Mouse (Mus musculus): ENCODE data around the gene Hbb-bt. TPM values are rescaled to one million over a fixed set of nuclear protein-coding genes. Genes with fewer than 3 reads are reported as not detected.

The Hbb-bt gene
- total and polyA plus RNA-seq, 3 experiments: 0.42 to 5.6 (median 4.3) TPM

- Histone ChIP-seq H3K27ac (ENCODE audit: insufficient read depth, low read depth) (no peak overlapping the region), H3K4me2 (ENCODE audit: insufficient read depth, low read depth, poor library complexity, severe bottlenecking) (no peak overlapping the region), H3K9me3 (replicated peaks; ENCODE audit: low read length) (no peaks in the 10 kb centered on the region), H3K36me3 (replicated peaks in 1 of 2; ENCODE audit: control insufficient read depth in 1 of 2, insufficient read depth in 1 of 2, low read length in 1 of 2) (no peaks in the 10 kb centered on the region), H3K4me3 (replicated peaks in 1 of 3; ENCODE audit: low read depth in 2 of 3, low read length in 2 of 3, poor library complexity in 1 of 3) (no peak overlapping the region), H3K9ac (ENCODE audit: insufficient read depth, low read depth) (no peak overlapping the region), H3K4me1 (ENCODE audit: control insufficient read depth in 1 of 2, insufficient read depth in 2 of 2) (peaks cover 8 to 33% of the 10 kb centered on the region in 2 experiments; a peak in 3 of 4 replicates), H3K27me3 (replicated peaks) (no peaks in the 10 kb centered on the region), H3K79me2 (replicated peaks; ENCODE audit: control insufficient read depth, extremely low read depth, insufficient read depth, poor library complexity, severe bottlenecking) (no peaks in the 10 kb centered on the region)
- in situ Hi-C loops (cut with MboI; ENCODE audit: low pct_ligation_motif_present, low pct_unique_long_range_greater_than_20kb, low sequenced_read_pairs) (no loop called here), dilution Hi-C loops (cut with MboI; ENCODE audit: extremely low pct_ligation_motif_present, extremely low pct_unique_long_range_greater_than_20kb, low sequenced_read_pairs) (no loop called here)
- no peak for TF ChIP-seq SMC3 (IDR thresholded peaks at IDR 0.05; ENCODE audit: low read depth, low read length)
- TF ChIP-seq TBP (conservative IDR thresholded peaks at IDR 0.05; ENCODE audit: low read depth, low read length): no peak
- no peak for TF ChIP-seq SIN3A (IDR thresholded peaks at IDR 0.05; ENCODE audit: low read length)
- TF ChIP-seq JUN (IDR thresholded peaks at IDR 0.05; ENCODE audit: insufficient read depth, low read depth, low read length): no peak
- TF ChIP-seq ZKSCAN1 (IDR thresholded peaks at IDR 0.05; ENCODE audit: borderline replicate concordance, low read depth, low read length): no peak
- no peak for TF ChIP-seq MAZ (IDR thresholded peaks at IDR 0.05; ENCODE audit: low read depth, low read length)
- no peak for TF ChIP-seq MAX (IDR thresholded peaks at IDR 0.05; ENCODE audit: low read length)
- TF ChIP-seq NELFE (IDR thresholded peaks at IDR 0.05; ENCODE audit: low read depth, low read length): no peak
- no peak for TF ChIP-seq ELF1 (IDR thresholded peaks at IDR 0.05; ENCODE audit: low read depth, low read length)
- TF ChIP-seq CHD2 (IDR thresholded peaks at IDR 0.05; ENCODE audit: low read length): no peak
- TF ChIP-seq USF2 (conservative IDR thresholded peaks at IDR 0.05; ENCODE audit: low read depth, low read length): no peak
- no peak for TF ChIP-seq MYC (IDR thresholded peaks at IDR 0.05; ENCODE audit: low read depth, low read length)
- no peak for DNase-seq (ENCODE audit: extremely low read depth)
Measured at GRCm38 (mm10) chr7:103859076-103859475, 45.3 kb upstream of the Hbb-bt start.

GRCm38 (mm10) chr7:103854669-103855068 lies 40.9 kb upstream of the Hbb-bt start:
- Histone ChIP-seq H3K4me2 (ENCODE audit: insufficient read depth, low read depth, poor library complexity, severe bottlenecking) (no peak overlapping the region), H3K27me3 (replicated peaks) (no peaks in the 10 kb centered on the region), H3K9me3 (replicated peaks; ENCODE audit: low read length) (no peaks in the 10 kb centered on the region), H3K9ac (ENCODE audit: insufficient read depth, low read depth) (no peak overlapping the region), H3K4me1 (ENCODE audit: control insufficient read depth in 1 of 2, insufficient read depth in 2 of 2) (peaks cover 0 to 7% of the 10 kb centered on the region in 2 experiments; a peak in 2 of 4 replicates), H3K36me3 (replicated peaks in 1 of 2; ENCODE audit: control insufficient read depth in 1 of 2, insufficient read depth in 1 of 2, low read length in 1 of 2) (no peaks in the 10 kb centered on the region), H3K79me2 (replicated peaks; ENCODE audit: control insufficient read depth, extremely low read depth, insufficient read depth, poor library complexity, severe bottlenecking) (no peaks in the 10 kb centered on the region), H3K4me3 (replicated peaks in 1 of 3; ENCODE audit: low read depth in 2 of 3, low read length in 2 of 3, poor library complexity in 1 of 3) (no peak overlapping the region), H3K27ac (ENCODE audit: insufficient read depth, low read depth) (no peak overlapping the region)
- DNase-seq (ENCODE audit: extremely low read depth): no peak
- dilution Hi-C loops (cut with MboI; ENCODE audit: extremely low pct_ligation_motif_present, extremely low pct_unique_long_range_greater_than_20kb, low sequenced_read_pairs) (no loop called here), in situ Hi-C loops (cut with MboI; ENCODE audit: low pct_ligation_motif_present, low pct_unique_long_range_greater_than_20kb, low sequenced_read_pairs) (no loop called here)
- TF ChIP-seq POLR2AphosphoS2 (IDR thresholded peaks at IDR 0.05; ENCODE audit: low read depth, low read length) (no peak), JUN (IDR thresholded peaks at IDR 0.05; ENCODE audit: insufficient read depth, low read depth, low read length) (no peak), PAX5 (IDR thresholded peaks at IDR 0.05; ENCODE audit: low read length) (no peak)

GRCm38 (mm10) chr7:103853090-103853489 lies 39.3 kb upstream of the Hbb-bt start, which contains the start of gene Hbb-y:
Hbb-y (minus strand) TSS chr7:103853216.
- Histone ChIP-seq H3K27ac (ENCODE audit: insufficient read depth, low read depth) (no peak within 1 kb of the TSS), H3K4me1 (ENCODE audit: control insufficient read depth in 1 of 2, insufficient read depth in 2 of 2) (no peaks in the 10 kb centered on the region; a peak in 1 of 4 replicates)
- in situ Hi-C loops (cut with MboI; ENCODE audit: low pct_ligation_motif_present, low pct_unique_long_range_greater_than_20kb, low sequenced_read_pairs): no loop called here

More at GRCm38 (mm10) chr7:103853090-103853489, 39.3 kb upstream of the Hbb-bt start, which contains the start of gene Hbb-y:
- Histone ChIP-seq H3K4me3 (replicated peaks in 1 of 3; ENCODE audit: low read depth in 2 of 3, low read length in 2 of 3, poor library complexity in 1 of 3) (no peak within 1 kb of the TSS), H3K36me3 (replicated peaks in 1 of 2; ENCODE audit: control insufficient read depth in 1 of 2, insufficient read depth in 1 of 2, low read length in 1 of 2) (no peaks in the 10 kb centered on the region), H3K27me3 (replicated peaks) (no peaks in the 10 kb centered on the region), H3K9ac (ENCODE audit: insufficient read depth, low read depth) (no peak within 1 kb of the TSS), H3K79me2 (replicated peaks; ENCODE audit: control insufficient read depth, extremely low read depth, insufficient read depth, poor library complexity, severe bottlenecking) (no peaks in the 10 kb centered on the region), H3K4me2 (ENCODE audit: insufficient read depth, low read depth, poor library complexity, severe bottlenecking) (no peak within 1 kb of the TSS), H3K9me3 (replicated peaks; ENCODE audit: low read length) (no peaks in the 10 kb centered on the region)
- TF ChIP-seq MAZ (IDR thresholded peaks at IDR 0.05; ENCODE audit: low read depth, low read length): no peak
- DNase-seq (ENCODE audit: extremely low read depth): no peak
- dilution Hi-C loops (cut with MboI; ENCODE audit: extremely low pct_ligation_motif_present, extremely low pct_unique_long_range_greater_than_20kb, low sequenced_read_pairs): no loop called here
